13 mouse cellular contexts compared by ENCODE assay signal in genomic region chr4:62427978-62428758, GRCm38 (mm10). TPM values are rescaled to one million over a fixed set of nuclear protein-coding genes. Genes with fewer than 3 reads are reported as not detected.
A peak's percentile ranks its signal among the peaks of the same experiment; 100 is the strongest.
DNase-seq lines count a peak whose midpoint lies in the region; ATAC-seq and TF ChIP-seq lines count a peak whose summit lies in the region.
"Had no signal": no experiment of that assay in that cellular context is flagged by ENCODE, and none has a peak within 500 bp of the region (broad histone marks: within the 10 kb centered on the region; RNA-seq: fewer than 3 reads in every experiment).

No protein-coding gene starts in this region.

- no peak overlapping the region for H3K9ac ChIP-seq in forebrain, embryonic 11.5 days (ENCODE audit: low read length)
- no peak overlapping the region for H3K9ac ChIP-seq in hindbrain, embryonic 16.5 days (ENCODE audit: low read depth, low read length)
- no peak overlapping the region for H3K9ac ChIP-seq in hindbrain, embryonic 12.5 days
- no peak overlapping the region for H3K9ac ChIP-seq in forebrain, embryonic 15.5 days (replicated peaks)
- H3K9ac ChIP-seq: intestine, embryonic 15.5 days had no signal

- DNase-seq in forebrain, embryonic 11.5 days (ENCODE audit: low spot score): no peak
- DNase-seq in forebrain, embryonic 10.5 days (ENCODE audit: extremely low spot score, low spot score): no peak
- DNase-seq in layer of hippocampus, adult 11-12 months (ENCODE audit: low spot score): no peak
- DNase-seq in left cerebral cortex, postnatal 25 days (ENCODE audit: low spot score in 2 of 2): no peak
- DNase-seq: thymus, postnatal 36 days had no signal

- H3K27ac ChIP-seq in forebrain, embryonic 11.5 days (ENCODE audit: low read depth, low read length): no peak overlapping the region
- H3K27ac ChIP-seq in forebrain, embryonic 10.5 days: no peak overlapping the region
- H3K27ac ChIP-seq in hindbrain, embryonic 16.5 days (ENCODE audit: low read depth, low read length): no peak overlapping the region
- no peak overlapping the region for H3K27ac ChIP-seq in hindbrain, embryonic 12.5 days
- no peak overlapping the region for H3K27ac ChIP-seq in forebrain, embryonic 15.5 days (replicated peaks)
- H3K27ac ChIP-seq: intestine, embryonic 15.5 days; left cerebral cortex, adult 2 months had no signal

- 83% methylated on average over 17 of the region's 17 CpGs for WGBS in forebrain, embryonic 11.5 days
- 79% methylated on average over 17 of the region's 17 CpGs for WGBS in forebrain, embryonic 10.5 days
- WGBS in hindbrain, embryonic 16.5 days: 79% methylated on average over 17 of the region's 17 CpGs
- WGBS in hindbrain, embryonic 12.5 days: 74% methylated on average over 17 of the region's 17 CpGs
- WGBS in forebrain, embryonic 15.5 days: 81% methylated on average over 17 of the region's 17 CpGs

- TF ChIP-seq CTCF in E14TG2a.4 (conservative IDR thresholded peaks at IDR 0.05; ENCODE audit: low read length): no peak

- intact Hi-C loops in left cerebral cortex, postnatal 25 days (cut with DNase I): no loop called here

- no peak overlapping the region for H3K4me3 ChIP-seq in forebrain, embryonic 11.5 days (ENCODE audit: low read depth, low read length)
- no peak overlapping the region for H3K4me3 ChIP-seq in forebrain, embryonic 10.5 days
- no peak overlapping the region for H3K4me3 ChIP-seq in hindbrain, embryonic 16.5 days (ENCODE audit: low read length)
- H3K4me3 ChIP-seq in hindbrain, embryonic 12.5 days: no peak overlapping the region
- peak overlapping the region; percentile 65 for H3K4me3 ChIP-seq in E14TG2a.4 (replicated peaks; ENCODE audit: low read length)
- no peak overlapping the region for H3K4me3 ChIP-seq in forebrain, embryonic 15.5 days
- H3K4me3 ChIP-seq: intestine, embryonic 15.5 days; left cerebral cortex, adult 2 months; megakaryocyte, embryonic 14.5 days had no signal

- peak; percentile 27 for ATAC-seq in forebrain, embryonic 11.5 days (replicated peaks; ENCODE audit: low FRiP score)
- 0 out of 2 replicates have a peak, but pooled peaks have one; percentile 40 for ATAC-seq in hindbrain, embryonic 16.5 days
- no peak for ATAC-seq in hindbrain, embryonic 12.5 days (ENCODE audit: low FRiP score)
- ATAC-seq in forebrain, embryonic 15.5 days (replicated peaks): 0 out of 2 replicates have a peak, but pooled peaks have one; percentile 23

- no peaks in the 10 kb centered on the region for H3K9me3 ChIP-seq in forebrain, embryonic 11.5 days (ENCODE audit: control insufficient read depth, low read length)
- H3K9me3 ChIP-seq in forebrain, embryonic 10.5 days: no peaks in the 10 kb centered on the region
- no peaks in the 10 kb centered on the region for H3K9me3 ChIP-seq in hindbrain, embryonic 16.5 days (ENCODE audit: control insufficient read depth, low read length)
- H3K9me3 ChIP-seq in hindbrain, embryonic 12.5 days (replicated peaks): no peaks in the 10 kb centered on the region
- H3K9me3 ChIP-seq in E14TG2a.4 (ENCODE audit: low read length): no peaks in the 10 kb centered on the region
- no peaks in the 10 kb centered on the region for H3K9me3 ChIP-seq in forebrain, embryonic 15.5 days
- H3K9me3 ChIP-seq: intestine, embryonic 15.5 days; megakaryocyte, embryonic 14.5 days had no signal

- no peaks in the 10 kb centered on the region for H3K4me1 ChIP-seq in forebrain, embryonic 11.5 days (replicated peaks; ENCODE audit: control insufficient read depth, insufficient read depth, low read length)
- no peaks in the 10 kb centered on the region for H3K4me1 ChIP-seq in forebrain, embryonic 10.5 days
- H3K4me1 ChIP-seq in hindbrain, embryonic 16.5 days (ENCODE audit: control insufficient read depth, insufficient read depth, low read depth, low read length): no peaks in the 10 kb centered on the region
- H3K4me1 ChIP-seq in hindbrain, embryonic 12.5 days: no peaks in the 10 kb centered on the region
- H3K4me1 ChIP-seq in E14TG2a.4 (replicated peaks; ENCODE audit: low read depth, low read length): peaks cover 25% of the 10 kb centered on the region
- no peaks in the 10 kb centered on the region for H3K4me1 ChIP-seq in forebrain, embryonic 15.5 days
- H3K4me1 ChIP-seq: intestine, embryonic 15.5 days had no signal

- H3K4me2 ChIP-seq in forebrain, embryonic 11.5 days (ENCODE audit: low read depth, low read length, severe bottlenecking): no peak overlapping the region
- H3K4me2 ChIP-seq in hindbrain, embryonic 16.5 days (ENCODE audit: low read length): no peak overlapping the region
- no peak overlapping the region for H3K4me2 ChIP-seq in hindbrain, embryonic 12.5 days (replicated peaks)
- H3K4me2 ChIP-seq in forebrain, embryonic 15.5 days (replicated peaks): no peak overlapping the region
- H3K4me2 ChIP-seq: intestine, embryonic 15.5 days had no signal

- no peaks in the 10 kb centered on the region for H3K27me3 ChIP-seq in forebrain, embryonic 11.5 days (ENCODE audit: control insufficient read depth, insufficient read depth, low read length)
- no peaks in the 10 kb centered on the region for H3K27me3 ChIP-seq in forebrain, embryonic 10.5 days (ENCODE audit: poor library complexity, severe bottlenecking)
- H3K27me3 ChIP-seq in hindbrain, embryonic 16.5 days (replicated peaks; ENCODE audit: control insufficient read depth, insufficient read depth, low read length): no peaks in the 10 kb centered on the region
- H3K27me3 ChIP-seq in hindbrain, embryonic 12.5 days: no peaks in the 10 kb centered on the region
- no peaks in the 10 kb centered on the region for H3K27me3 ChIP-seq in E14TG2a.4 (ENCODE audit: insufficient read depth, low read length)
- H3K27me3 ChIP-seq in forebrain, embryonic 15.5 days: no peaks in the 10 kb centered on the region
- H3K27me3 ChIP-seq: intestine, embryonic 15.5 days had no signal

- peaks cover 12% of the 10 kb centered on the region; the same call in 1 of the 2 replicates for H3K36me3 ChIP-seq in forebrain, embryonic 11.5 days (ENCODE audit: control insufficient read depth, insufficient read depth, low read length)
- peaks cover 31% of the 10 kb centered on the region for H3K36me3 ChIP-seq in forebrain, embryonic 10.5 days (replicated peaks)
- peaks cover 11% of the 10 kb centered on the region for H3K36me3 ChIP-seq in hindbrain, embryonic 16.5 days (ENCODE audit: control insufficient read depth, insufficient read depth, low read length)
- peaks cover 25% of the 10 kb centered on the region for H3K36me3 ChIP-seq in hindbrain, embryonic 12.5 days
- peaks cover 34% of the 10 kb centered on the region for H3K36me3 ChIP-seq in E14TG2a.4 (ENCODE audit: insufficient read depth, low read length)
- H3K36me3 ChIP-seq in forebrain, embryonic 15.5 days: peaks cover 25% of the 10 kb centered on the region

RNA-seq across cellular contexts. Expression of gene Rnf183, which starts 6.9 kb away (rescaled TPM):
- not detected in 2 replicates for polyA plus RNA-seq in forebrain, embryonic 11.5 days (2014; fragmentation: Nextera tagmentation; extraction: Ambion mirVana)
- 0.17 TPM in 1 of 2 replicates, not detected in the other for polyA plus RNA-seq in forebrain, embryonic 10.5 days (2016; fragmentation: Nextera tagmentation; extraction: Ambion mirVana)
- polyA plus RNA-seq in hindbrain, embryonic 16.5 days (2015; fragmentation: Nextera tagmentation; extraction: Ambion mirVana): 0.29 TPM in 1 of 2 replicates, not detected in the other
- not detected in 2 replicates for polyA plus RNA-seq in hindbrain, embryonic 12.5 days (2016; fragmentation: Nextera tagmentation; extraction: Ambion mirVana)
- polyA plus RNA-seq in forebrain, embryonic 15.5 days (2015; fragmentation: Nextera tagmentation; extraction: Ambion mirVana): 0.32 TPM in 1 of 2 replicates, not detected in the other
- not detected for total RNA-seq in left cerebral cortex, postnatal 25 days (2021)
- total RNA-seq: left cerebral cortex, adult 2 months; neutrophil, adult 5-6 weeks had no signal
- polyA plus RNA-seq: intestine, embryonic 15.5 days had no signal

RNA-seq across cellular contexts. Expression of gene Prpf4, which starts 19.6 kb away (rescaled TPM):
- 34.9 and 35.7 TPM in 2 replicates for polyA plus RNA-seq in forebrain, embryonic 11.5 days (2014; fragmentation: Nextera tagmentation; extraction: Ambion mirVana)
- 37.8 and 38.3 TPM in 2 replicates for polyA plus RNA-seq in forebrain, embryonic 10.5 days (2016; fragmentation: Nextera tagmentation; extraction: Ambion mirVana)
- 12.4 and 15.8 TPM in 2 replicates for polyA plus RNA-seq in hindbrain, embryonic 16.5 days (2015; fragmentation: Nextera tagmentation; extraction: Ambion mirVana)
- 20.8 and 21.2 TPM in 2 replicates for polyA plus RNA-seq in hindbrain, embryonic 12.5 days (2016; fragmentation: Nextera tagmentation; extraction: Ambion mirVana)
- 17.8 and 19.5 TPM in 2 replicates for polyA plus RNA-seq in forebrain, embryonic 15.5 days (2015; fragmentation: Nextera tagmentation; extraction: Ambion mirVana)
- total RNA-seq in left cerebral cortex, postnatal 25 days (2021): 10 to 100 TPM; 11.2 to 12.5 TPM

RNA-seq across cellular contexts. Expression of gene Cdc26, which starts 19.7 kb away (rescaled TPM):
- polyA plus RNA-seq in forebrain, embryonic 11.5 days (2014; fragmentation: Nextera tagmentation; extraction: Ambion mirVana): 185 and 190 TPM in 2 replicates
- polyA plus RNA-seq in forebrain, embryonic 10.5 days (2016; fragmentation: Nextera tagmentation; extraction: Ambion mirVana): 202 and 205 TPM in 2 replicates
- 71.0 and 72.2 TPM in 2 replicates for polyA plus RNA-seq in hindbrain, embryonic 16.5 days (2015; fragmentation: Nextera tagmentation; extraction: Ambion mirVana)
- 136 and 147 TPM in 2 replicates for polyA plus RNA-seq in hindbrain, embryonic 12.5 days (2016; fragmentation: Nextera tagmentation; extraction: Ambion mirVana)
- polyA plus RNA-seq in forebrain, embryonic 15.5 days (2015; fragmentation: Nextera tagmentation; extraction: Ambion mirVana): 104 and 125 TPM in 2 replicates
- total RNA-seq in left cerebral cortex, postnatal 25 days (2021): 10 to 100 TPM; 43.8 to 45.0 TPM

RNA-seq across cellular contexts. Expression of gene Wdr31, which starts 42.5 kb away (rescaled TPM):
- polyA plus RNA-seq in forebrain, embryonic 11.5 days (2014; fragmentation: Nextera tagmentation; extraction: Ambion mirVana): 11.5 and 14.3 TPM in 2 replicates
- 14.6 and 17.4 TPM in 2 replicates for polyA plus RNA-seq in forebrain, embryonic 10.5 days (2016; fragmentation: Nextera tagmentation; extraction: Ambion mirVana)
- 14.4 and 16.0 TPM in 2 replicates for polyA plus RNA-seq in hindbrain, embryonic 16.5 days (2015; fragmentation: Nextera tagmentation; extraction: Ambion mirVana)
- polyA plus RNA-seq in hindbrain, embryonic 12.5 days (2016; fragmentation: Nextera tagmentation; extraction: Ambion mirVana): 8.2 and 9.0 TPM in 2 replicates
- polyA plus RNA-seq in forebrain, embryonic 15.5 days (2015; fragmentation: Nextera tagmentation; extraction: Ambion mirVana): 9.9 and 11.5 TPM in 2 replicates
- total RNA-seq in left cerebral cortex, postnatal 25 days (2021): 1 to 10 TPM; 7.6 TPM

RNA-seq across cellular contexts. Expression of gene Bspry, which starts 51.7 kb away (rescaled TPM):
- 0.96 and 0.98 TPM in 2 replicates for polyA plus RNA-seq in forebrain, embryonic 11.5 days (2014; fragmentation: Nextera tagmentation; extraction: Ambion mirVana)
- 1.1 and 1.4 TPM in 2 replicates for polyA plus RNA-seq in forebrain, embryonic 10.5 days (2016; fragmentation: Nextera tagmentation; extraction: Ambion mirVana)
- 0.63 and 0.80 TPM in 2 replicates for polyA plus RNA-seq in hindbrain, embryonic 16.5 days (2015; fragmentation: Nextera tagmentation; extraction: Ambion mirVana)
- 1.2 and 1.7 TPM in 2 replicates for polyA plus RNA-seq in hindbrain, embryonic 12.5 days (2016; fragmentation: Nextera tagmentation; extraction: Ambion mirVana)
- 0.78 and 0.85 TPM in 2 replicates for polyA plus RNA-seq in forebrain, embryonic 15.5 days (2015; fragmentation: Nextera tagmentation; extraction: Ambion mirVana)
- under 1 TPM; 0.34 to 0.53 TPM for total RNA-seq in left cerebral cortex, postnatal 25 days (2021)
